Mouse (Mus musculus): ENCODE results near the gene Trappc10. TPM values are rescaled to one million over a fixed set of nuclear protein-coding genes. Genes with fewer than 3 reads are reported as not detected.
"Not testable (repeated sequence)": the region's sequence is repeated elsewhere in the genome, so short reads cannot be mapped to it uniquely, and the experiment has no call there.

Gene Trappc10
- polyA plus RNA-seq, 1 experiment from 2014 or later = 18.6 TPM

DNA sequence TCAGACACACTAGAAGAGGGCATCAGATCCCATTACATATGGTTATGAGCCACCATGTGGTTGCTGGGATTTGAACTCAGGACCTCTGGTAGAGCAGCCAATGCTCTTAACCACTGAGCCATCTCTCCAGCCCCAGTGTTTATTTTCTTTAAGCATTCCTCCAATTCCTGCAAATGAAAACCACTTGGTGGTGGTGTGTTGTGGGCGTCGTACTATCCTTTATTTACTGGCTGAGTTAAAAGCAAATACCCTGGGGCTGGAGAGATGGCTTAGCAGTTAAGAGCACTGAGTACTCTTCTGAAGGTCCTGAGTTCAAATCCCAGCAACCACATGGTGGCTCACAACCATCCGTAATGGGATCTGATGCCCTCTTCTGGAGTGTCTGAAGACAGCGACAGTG is 58.4 kb downstream of the Trappc10 start:
- not testable (repeated sequence) for H3K9me3 ChIP-seq; H3K27me3 ChIP-seq; H3K4me3 ChIP-seq; ATAC-seq (ENCODE audit: insufficient number of reproducible peaks, insufficient read depth, low FRiP score, low TSS enrichment); H3K9ac ChIP-seq; H3K4me1 ChIP-seq; H3K4me2 ChIP-seq (replicated peaks); H3K27ac ChIP-seq
- peaks cover 62% of the 10 kb centered on the region for H3K36me3 ChIP-seq
- WGBS = 76% methylated on average over 4 of the region's 4 CpGs

DNA sequence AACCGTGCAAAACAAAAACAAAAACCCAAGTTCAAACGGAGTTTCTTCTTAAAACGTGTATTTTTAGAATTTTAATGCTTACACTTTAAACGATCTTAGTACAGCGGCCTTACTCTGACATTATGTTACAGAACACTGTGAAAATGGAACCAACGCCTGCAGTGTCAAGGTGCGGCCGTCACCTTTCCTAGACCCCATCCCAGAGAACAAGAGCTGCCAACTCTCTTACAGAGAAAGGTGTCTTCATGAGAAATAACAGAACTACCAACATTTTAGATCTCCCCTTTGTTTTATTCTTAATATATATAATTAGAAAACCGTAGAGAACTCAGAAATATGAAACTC is 59.1 kb downstream of the Trappc10 start:
- no peaks in the 10 kb centered on the region for H3K9me3 ChIP-seq
- peak overlapping the region; percentile 93 for H3K4me2 ChIP-seq (replicated peaks)
- WGBS = 18% methylated on average over 9 of the region's 9 CpGs
- peak overlapping the region; percentile 73 for H3K27ac ChIP-seq
- peak overlapping the region; percentile 36; the same call in 1 of the 2 replicates for H3K9ac ChIP-seq
- peaks cover 8% of the 10 kb centered on the region for H3K4me1 ChIP-seq
- no peaks in the 10 kb centered on the region for H3K27me3 ChIP-seq
- H3K36me3 ChIP-seq = peaks cover 62% of the 10 kb centered on the region
- H3K4me3 ChIP-seq = peak overlapping the region; percentile 76
- no peak for ATAC-seq (ENCODE audit: insufficient number of reproducible peaks, insufficient read depth, low FRiP score, low TSS enrichment)

DNA sequence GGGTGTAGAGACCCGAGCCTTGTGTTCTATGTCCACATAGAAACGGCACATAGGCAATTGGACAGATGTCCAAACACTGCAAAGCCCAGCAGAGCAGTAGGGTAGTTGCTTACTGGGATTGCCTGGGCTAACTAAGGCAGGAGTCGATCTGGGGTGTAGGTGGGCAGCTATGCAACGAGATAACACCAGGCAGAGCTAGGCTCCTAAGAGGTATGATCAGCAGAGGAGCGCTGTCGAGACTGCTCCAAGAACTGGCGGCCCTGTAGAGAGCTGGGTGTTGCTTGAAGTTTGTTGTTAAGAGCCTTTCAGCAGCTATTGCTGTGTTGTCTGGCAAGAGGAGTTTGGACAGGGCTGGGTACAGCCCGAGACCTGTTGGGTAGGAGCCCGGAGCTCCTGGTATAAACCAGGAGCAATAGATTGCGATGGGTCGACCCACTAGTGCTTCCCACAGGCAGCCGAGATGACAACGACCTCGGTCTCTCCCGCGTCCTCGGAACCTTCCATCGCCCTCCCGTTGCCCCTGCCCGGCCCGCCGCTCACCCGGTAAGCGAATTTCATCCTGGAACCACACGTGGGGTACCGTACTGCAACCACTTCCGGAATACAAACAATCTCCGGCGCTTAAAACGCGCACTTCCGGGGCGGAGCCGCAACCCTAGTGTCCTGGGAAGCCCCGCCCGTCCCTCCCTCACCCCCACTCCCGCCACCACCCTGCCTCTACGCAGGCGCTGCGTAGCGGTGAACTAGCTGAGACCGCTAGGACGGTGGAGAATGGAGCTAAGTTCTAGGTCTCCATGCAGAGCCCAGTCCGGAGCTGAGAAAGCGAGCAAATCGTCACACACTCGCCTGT is 59.7 kb downstream of the Trappc10 start, which contains the start of gene Pwp2:
Gene Pwp2 (minus strand): TSS at position 619 of the 850 bp plus-strand sequence.
- WGBS = 2% methylated on average over 47 of the region's 47 CpGs
- peak within 1 kb of the TSS; percentile 93 for H3K4me2 ChIP-seq (replicated peaks)
- H3K4me3 ChIP-seq = peak within 1 kb of the TSS; percentile 76
- H3K9ac ChIP-seq = peak within 1 kb of the TSS; percentile 56
- H3K36me3 ChIP-seq = peaks cover 62% of the 10 kb centered on the region
- H3K27me3 ChIP-seq = no peaks in the 10 kb centered on the region
- H3K4me1 ChIP-seq = peaks cover 8% of the 10 kb centered on the region
- peak within 1 kb of the TSS; percentile 73 for H3K27ac ChIP-seq
- H3K9me3 ChIP-seq = no peaks in the 10 kb centered on the region
- peak; percentile 93 for ATAC-seq (ENCODE audit: insufficient number of reproducible peaks, insufficient read depth, low FRiP score, low TSS enrichment)

DNA sequence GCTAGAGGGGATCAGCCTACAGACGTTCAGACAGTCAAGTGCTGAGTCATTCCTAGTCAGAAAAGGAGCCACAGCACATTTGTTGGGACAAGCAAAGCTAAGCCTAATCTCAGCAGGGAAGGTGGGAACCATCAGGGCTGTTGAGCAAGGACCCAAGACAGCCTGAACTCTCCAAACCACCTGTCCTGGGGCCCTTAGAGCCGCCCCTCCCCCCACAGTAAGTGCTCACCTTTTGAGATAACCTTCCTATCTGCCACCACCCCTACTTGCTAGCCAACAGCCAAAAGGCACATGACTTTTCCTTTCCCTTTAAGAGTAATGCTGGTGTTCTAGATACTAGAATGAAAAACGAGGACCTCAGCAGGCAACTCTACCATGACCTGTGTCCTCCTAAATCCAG is 60.9 kb downstream of the Trappc10 start:
- peaks cover 62% of the 10 kb centered on the region for H3K36me3 ChIP-seq
- no peak overlapping the region; the same call in 1 of the 2 replicates for H3K4me2 ChIP-seq (replicated peaks)
- ATAC-seq (ENCODE audit: insufficient number of reproducible peaks, insufficient read depth, low FRiP score, low TSS enrichment) = no peak

DNA sequence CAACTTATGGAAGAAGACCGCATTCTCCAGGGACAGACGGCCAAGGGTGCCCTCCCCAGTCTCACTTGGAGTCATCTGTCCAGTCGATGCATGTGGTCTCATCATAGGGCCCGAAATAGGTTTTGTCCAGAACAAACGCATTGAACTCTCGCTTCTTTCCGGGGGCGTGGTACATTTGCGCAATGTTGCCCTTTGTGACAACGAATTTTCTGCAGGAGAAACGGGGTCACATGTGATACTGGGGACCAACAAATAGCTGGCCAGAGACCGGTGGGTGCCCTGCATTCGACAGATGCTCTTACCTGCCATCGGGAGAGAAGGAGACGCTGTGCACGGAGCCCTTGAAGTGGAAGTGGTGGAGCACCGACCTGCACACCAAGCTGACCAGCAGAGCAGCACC is 62.1 kb downstream of the Trappc10 start:
- H3K27me3 ChIP-seq = no peaks in the 10 kb centered on the region
- H3K9ac ChIP-seq = no peak overlapping the region
- H3K4me2 ChIP-seq (replicated peaks) = no peak overlapping the region
- H3K27ac ChIP-seq = no peak overlapping the region
- ATAC-seq (ENCODE audit: insufficient number of reproducible peaks, insufficient read depth, low FRiP score, low TSS enrichment) = no peak
- no peak overlapping the region for H3K4me3 ChIP-seq
- H3K9me3 ChIP-seq = no peaks in the 10 kb centered on the region
- peaks cover 62% of the 10 kb centered on the region for H3K36me3 ChIP-seq
- WGBS = 94% methylated on average over 17 of the region's 17 CpGs
- peaks cover 8% of the 10 kb centered on the region for H3K4me1 ChIP-seq

More for the DNA sequence above, 60.9 kb downstream of the Trappc10 start:
- H3K27me3 ChIP-seq = no peaks in the 10 kb centered on the region
- peaks cover 8% of the 10 kb centered on the region for H3K4me1 ChIP-seq
- 84% methylated on average over 3 of the region's 3 CpGs for WGBS
- peak overlapping the region; percentile 76; the same call in 1 of the 2 replicates for H3K4me3 ChIP-seq
- H3K9me3 ChIP-seq = no peaks in the 10 kb centered on the region
- no peak overlapping the region for H3K27ac ChIP-seq
- H3K9ac ChIP-seq = no peak overlapping the region

DNA sequence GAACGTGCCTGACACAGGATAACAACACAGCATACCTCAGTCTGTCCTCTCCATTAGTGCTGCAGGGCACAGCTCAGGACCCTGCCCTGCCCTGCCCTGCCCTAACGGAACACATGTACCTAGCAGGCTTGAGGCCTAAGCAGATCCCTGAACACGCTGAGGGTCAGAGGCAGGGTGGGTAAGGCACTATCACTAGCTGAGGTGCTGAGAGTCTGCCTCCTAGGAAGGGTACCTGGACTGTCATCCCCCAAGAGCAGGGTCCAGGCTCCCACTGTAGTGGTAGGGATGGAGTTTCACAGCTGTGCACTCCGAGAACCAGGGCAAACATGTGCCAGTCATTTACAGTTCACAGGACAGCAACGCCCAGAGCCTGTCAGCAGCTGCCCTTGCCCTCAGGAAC is 70.0 kb downstream of the Trappc10 start:
- H3K27ac ChIP-seq = no peak overlapping the region
- H3K4me1 ChIP-seq = 0 out of 2 replicates have a peak, but pooled peaks cover 5% of the 10 kb centered on the region
- H3K9ac ChIP-seq = no peak overlapping the region
- peaks cover 88% of the 10 kb centered on the region for H3K36me3 ChIP-seq
- no peak overlapping the region for H3K4me3 ChIP-seq
- 85% methylated on average over 5 of the region's 5 CpGs for WGBS
- ATAC-seq (ENCODE audit: insufficient number of reproducible peaks, insufficient read depth, low FRiP score, low TSS enrichment) = no peak
- H3K4me2 ChIP-seq (replicated peaks) = no peak overlapping the region
- no peaks in the 10 kb centered on the region for H3K9me3 ChIP-seq
- H3K27me3 ChIP-seq = no peaks in the 10 kb centered on the region

DNA sequence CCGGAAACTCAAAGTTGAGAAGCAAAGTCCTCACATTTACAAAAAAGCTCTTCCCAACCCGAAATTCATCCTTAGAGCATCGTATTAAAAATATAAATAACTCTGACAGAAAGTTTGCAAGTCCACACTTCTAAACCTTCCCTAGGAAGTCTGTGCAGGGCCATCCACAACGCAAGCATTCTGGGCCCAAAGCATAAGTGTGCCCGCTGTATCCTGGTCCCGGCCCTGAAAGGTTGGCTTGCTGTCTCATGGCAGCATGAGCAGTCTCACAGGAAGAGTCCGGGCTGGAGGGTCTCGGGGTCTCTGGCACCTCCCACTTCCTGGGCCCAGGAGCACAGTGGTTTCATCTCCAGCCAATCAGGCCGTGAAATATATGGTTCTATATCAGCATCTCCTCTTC is 72.9 kb downstream of the Trappc10 start:
- Histone ChIP-seq H3K4me3 (no peak overlapping the region), H3K36me3 (peaks cover 70% of the 10 kb centered on the region), H3K27me3 (no peaks in the 10 kb centered on the region), H3K9me3 (no peaks in the 10 kb centered on the region), H3K9ac (no peak overlapping the region; the same call in 1 of the 2 replicates), H3K27ac (no peak overlapping the region), H3K4me1 (peaks cover 15% of the 10 kb centered on the region), H3K4me2 (replicated peaks) (no peak overlapping the region)
- WGBS = 89% methylated on average over 9 of the region's 9 CpGs
- ATAC-seq (ENCODE audit: insufficient number of reproducible peaks, insufficient read depth, low FRiP score, low TSS enrichment) = no peak

DNA sequence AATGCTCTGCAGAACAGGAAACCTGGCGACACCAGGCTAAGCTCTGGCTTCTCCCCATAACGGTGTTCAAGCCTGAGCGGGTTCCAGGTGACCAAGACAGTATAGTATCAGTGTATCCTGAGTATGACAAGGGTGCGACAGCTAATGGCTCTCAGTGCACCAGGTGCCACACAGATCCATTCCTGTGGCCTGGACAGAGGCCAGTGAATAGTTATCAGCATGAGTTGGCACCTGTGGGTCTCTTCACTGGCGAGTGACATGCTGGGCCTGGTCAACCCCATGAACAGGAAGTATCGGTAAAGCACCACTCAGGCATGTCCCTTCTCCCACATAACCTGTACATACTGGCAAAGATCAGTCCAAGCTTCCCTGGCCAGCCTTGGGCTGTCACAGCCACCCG is 73.4 kb downstream of the Trappc10 start:
- no peak for ATAC-seq (ENCODE audit: insufficient number of reproducible peaks, insufficient read depth, low FRiP score, low TSS enrichment)
- no peak overlapping the region for H3K9ac ChIP-seq
- WGBS = 92% methylated on average over 7 of the region's 7 CpGs

DNA sequence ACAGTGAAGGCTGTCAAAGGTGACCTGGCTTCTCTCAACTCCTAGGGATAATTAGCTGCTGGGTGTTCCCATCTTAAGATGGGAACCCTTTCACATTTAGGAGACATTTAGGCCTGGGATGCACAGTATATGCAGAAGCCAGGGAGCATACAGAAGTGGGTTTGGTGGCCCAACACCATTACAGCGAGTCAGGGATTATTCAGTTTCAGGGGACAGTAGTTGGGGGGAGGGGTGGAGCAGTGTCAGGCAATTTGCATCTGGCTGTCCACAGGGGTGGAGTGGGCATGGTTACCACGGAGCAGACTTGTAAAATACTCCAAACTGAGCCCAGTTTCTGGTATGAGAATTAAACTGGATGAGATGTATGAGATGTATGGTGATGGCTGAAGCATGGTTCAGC is 74.0 kb downstream of the Trappc10 start:
- H3K36me3 ChIP-seq = peaks cover 70% of the 10 kb centered on the region
- H3K4me3 ChIP-seq = no peak overlapping the region
- no peaks in the 10 kb centered on the region for H3K27me3 ChIP-seq
- ATAC-seq (ENCODE audit: insufficient number of reproducible peaks, insufficient read depth, low FRiP score, low TSS enrichment) = no peak
- H3K9ac ChIP-seq = no peak overlapping the region
- H3K27ac ChIP-seq = no peak overlapping the region
- peak overlapping the region; percentile 66 for H3K4me2 ChIP-seq (replicated peaks)
- WGBS = 62% methylated on average over 2 of the region's 2 CpGs
- peaks cover 15% of the 10 kb centered on the region for H3K4me1 ChIP-seq
- no peaks in the 10 kb centered on the region for H3K9me3 ChIP-seq

More for the DNA sequence above, 73.4 kb downstream of the Trappc10 start:
- Histone ChIP-seq H3K4me3 (no peak overlapping the region), H3K27ac (no peak overlapping the region), H3K27me3 (no peaks in the 10 kb centered on the region), H3K9me3 (no peaks in the 10 kb centered on the region), H3K4me2 (replicated peaks) (no peak overlapping the region), H3K4me1 (peaks cover 15% of the 10 kb centered on the region), H3K36me3 (peaks cover 70% of the 10 kb centered on the region)

DNA sequence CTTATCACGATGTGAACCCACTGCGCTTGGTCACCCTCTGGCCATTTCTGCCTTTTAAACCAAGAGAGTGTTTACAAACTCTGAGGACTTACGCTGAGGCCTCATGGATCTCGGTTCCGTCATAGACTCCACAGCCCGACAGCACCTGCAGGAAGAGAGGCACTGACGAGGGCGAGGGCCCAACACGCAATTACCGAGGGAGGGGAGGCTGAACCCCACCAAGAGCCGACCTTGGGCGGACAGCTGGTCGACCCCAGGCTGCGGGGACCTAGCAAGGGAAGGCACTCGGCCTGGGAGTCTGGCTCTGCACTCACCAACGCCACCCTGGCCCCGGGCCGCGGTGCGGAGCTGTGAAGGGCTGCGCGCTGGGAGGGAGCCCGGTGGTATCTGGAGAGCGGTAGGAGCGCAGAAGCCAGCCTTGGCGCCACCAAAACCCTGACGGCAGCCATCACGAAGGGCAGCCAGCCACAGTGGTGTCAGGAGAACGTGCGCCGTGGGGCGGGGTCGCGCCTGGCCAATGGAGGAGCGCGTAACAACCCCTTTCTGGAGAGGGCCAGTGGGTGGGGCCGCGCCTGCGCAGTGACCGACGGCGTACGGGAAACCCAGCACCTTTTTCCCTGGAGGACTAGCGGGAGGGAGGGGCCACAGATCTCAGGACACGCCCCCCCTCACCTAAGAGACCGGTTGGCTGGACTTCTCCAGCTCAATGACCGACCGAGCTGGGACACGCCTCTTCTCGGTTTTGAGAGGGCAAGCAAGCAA is 75.0 kb downstream of the Trappc10 start, which contains the start of gene D10Jhu81e:
Gene D10Jhu81e (minus strand): TSS at position 502 of the 762 bp plus-strand sequence.
- 2% methylated on average over 50 of the region's 50 CpGs for WGBS
- peaks cover 70% of the 10 kb centered on the region for H3K36me3 ChIP-seq
- H3K4me2 ChIP-seq (replicated peaks) = peak within 1 kb of the TSS; percentile 66
- no peaks in the 10 kb centered on the region for H3K27me3 ChIP-seq
- H3K4me3 ChIP-seq = peak within 1 kb of the TSS; percentile 61
- ATAC-seq (ENCODE audit: insufficient number of reproducible peaks, insufficient read depth, low FRiP score, low TSS enrichment) = peak; percentile 94
- 0 out of 2 replicates have a peak within 1 kb of the TSS, but pooled peaks have one; percentile 37 for H3K27ac ChIP-seq
- peaks cover 15% of the 10 kb centered on the region for H3K4me1 ChIP-seq
- H3K9me3 ChIP-seq = no peaks in the 10 kb centered on the region
- peak within 1 kb of the TSS; percentile 74 for H3K9ac ChIP-seq

DNA sequence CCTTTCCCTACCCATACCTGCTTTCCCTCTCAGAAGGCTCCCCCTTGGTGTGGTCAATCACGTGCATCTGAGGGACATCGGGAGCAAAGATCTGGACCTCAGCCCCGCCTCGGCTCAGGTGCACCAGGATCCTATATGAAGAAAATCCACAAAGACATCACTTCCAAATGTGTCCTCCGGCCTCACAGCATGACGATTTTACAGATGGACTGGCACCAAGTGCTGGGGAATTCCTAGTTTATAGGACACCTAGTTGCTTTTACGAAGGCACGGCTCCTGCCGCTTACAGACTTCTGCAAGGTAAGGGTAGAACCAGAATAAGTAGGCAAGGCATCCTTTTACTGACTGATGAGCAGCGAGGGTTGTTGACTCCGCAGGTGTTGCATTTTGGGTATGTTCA is 75.6 kb downstream of the Trappc10 start:
- 88% methylated on average over 11 of the region's 11 CpGs for WGBS
- peaks cover 67% of the 10 kb centered on the region for H3K36me3 ChIP-seq
- no peak for ATAC-seq (ENCODE audit: insufficient number of reproducible peaks, insufficient read depth, low FRiP score, low TSS enrichment)
- no peak overlapping the region for H3K27ac ChIP-seq
- H3K4me1 ChIP-seq = peaks cover 15% of the 10 kb centered on the region
- H3K9ac ChIP-seq = peak overlapping the region; percentile 74
- H3K9me3 ChIP-seq = no peaks in the 10 kb centered on the region
- peak overlapping the region; percentile 66 for H3K4me2 ChIP-seq (replicated peaks)
- no peaks in the 10 kb centered on the region for H3K27me3 ChIP-seq
- peak overlapping the region; percentile 61 for H3K4me3 ChIP-seq
